Mouse (Mus musculus) brain, adult 2 months (tissue): ENCODE data around the gene Cass4.
A peak's percentile ranks its signal among the peaks of the same experiment; 100 is the strongest.

Experiments used
- DNase-seq: peaks from one replicate; pipeline ENCODE4 v3.0.0; 2011; ENCODE audit warnings: low read depth, low spot score

The Cass4 gene

DNA sequence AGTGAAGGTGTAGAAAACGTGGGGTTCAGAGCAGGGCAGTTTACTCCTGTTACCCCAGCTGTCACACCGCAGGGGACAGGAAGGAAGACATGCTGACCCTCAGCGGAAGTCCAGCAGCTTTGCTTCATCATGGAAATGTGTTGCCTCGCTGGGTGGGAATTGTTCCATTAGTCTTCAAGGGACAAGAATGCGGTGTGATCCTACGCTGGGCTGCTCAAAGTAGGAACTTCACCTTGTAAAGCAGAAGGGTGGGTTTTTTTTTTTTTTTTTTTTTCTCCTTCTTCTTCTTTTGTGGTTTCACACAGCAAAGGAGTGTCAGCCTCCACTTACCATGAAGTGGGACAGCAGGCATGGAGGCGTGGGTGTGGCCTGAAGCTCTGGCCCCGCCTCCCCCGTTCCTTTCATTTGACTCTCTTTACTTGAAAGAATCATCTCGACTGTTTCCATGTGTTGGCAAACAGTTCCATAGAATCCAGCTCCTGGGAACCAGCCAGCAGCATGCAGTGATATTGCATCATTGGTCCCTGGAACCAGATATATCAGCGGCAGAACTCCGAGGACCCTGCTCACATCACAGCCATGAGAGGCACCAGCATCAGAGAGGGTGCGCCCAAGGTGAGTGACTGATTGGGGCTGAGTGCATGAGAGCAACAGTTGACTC is at the start of gene Cass4:
TSS of gene Cass4 (plus strand) at position 404 of the 661 bp plus-strand sequence.
- peak; percentile 9 for DNase-seq

DNA sequence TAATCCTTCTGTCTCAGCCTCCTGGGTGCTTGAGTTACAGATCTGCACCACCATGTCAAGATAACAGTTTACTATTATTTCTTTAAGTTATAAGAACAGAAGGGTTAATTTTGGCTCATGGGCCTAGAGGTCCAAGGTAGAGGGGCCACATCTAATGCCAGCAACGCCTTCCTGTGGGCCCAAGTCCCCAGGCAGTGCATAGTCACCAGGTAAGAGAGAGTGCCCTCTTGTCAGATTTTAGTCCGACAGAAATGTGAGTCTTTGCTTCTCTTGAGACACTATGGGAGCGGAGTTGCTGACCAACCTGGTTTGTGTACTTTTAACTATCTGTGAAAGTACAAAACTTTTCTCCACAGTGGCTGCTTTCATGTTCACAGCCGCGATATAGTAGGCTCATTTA is 48.9 kb upstream of the Cass4 start:
- DNase-seq, result no peak

DNA sequence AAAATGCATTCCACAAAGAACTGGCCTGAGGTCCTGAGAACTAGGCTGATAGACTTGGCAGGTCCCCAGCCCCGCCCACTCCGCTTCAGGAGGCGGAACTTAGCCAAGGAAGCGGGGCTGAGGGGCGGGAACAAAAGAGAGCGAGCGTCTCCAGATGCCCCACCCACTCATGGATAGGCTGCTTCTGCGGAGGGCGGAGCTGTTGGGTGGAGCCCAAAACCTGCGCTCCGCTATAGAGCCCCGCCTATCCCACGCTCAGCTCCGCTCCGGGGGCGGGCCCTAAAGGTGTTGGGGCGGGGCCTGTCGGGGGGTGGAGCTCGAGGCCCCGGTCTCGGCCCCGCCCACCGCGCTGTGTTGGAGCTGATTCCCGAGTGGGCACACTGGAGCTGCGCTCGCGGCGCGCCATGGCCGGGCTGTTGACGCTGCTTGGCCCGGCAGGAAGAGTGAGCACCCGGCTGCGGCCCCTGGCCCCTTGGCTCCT is 48.3 kb upstream of the Cass4 start, which contains the start of gene Fam210b:
TSS of gene Fam210b (plus strand) at position 308 of the 481 bp plus-strand sequence.
- DNase-seq, result peak; percentile 98

DNA sequence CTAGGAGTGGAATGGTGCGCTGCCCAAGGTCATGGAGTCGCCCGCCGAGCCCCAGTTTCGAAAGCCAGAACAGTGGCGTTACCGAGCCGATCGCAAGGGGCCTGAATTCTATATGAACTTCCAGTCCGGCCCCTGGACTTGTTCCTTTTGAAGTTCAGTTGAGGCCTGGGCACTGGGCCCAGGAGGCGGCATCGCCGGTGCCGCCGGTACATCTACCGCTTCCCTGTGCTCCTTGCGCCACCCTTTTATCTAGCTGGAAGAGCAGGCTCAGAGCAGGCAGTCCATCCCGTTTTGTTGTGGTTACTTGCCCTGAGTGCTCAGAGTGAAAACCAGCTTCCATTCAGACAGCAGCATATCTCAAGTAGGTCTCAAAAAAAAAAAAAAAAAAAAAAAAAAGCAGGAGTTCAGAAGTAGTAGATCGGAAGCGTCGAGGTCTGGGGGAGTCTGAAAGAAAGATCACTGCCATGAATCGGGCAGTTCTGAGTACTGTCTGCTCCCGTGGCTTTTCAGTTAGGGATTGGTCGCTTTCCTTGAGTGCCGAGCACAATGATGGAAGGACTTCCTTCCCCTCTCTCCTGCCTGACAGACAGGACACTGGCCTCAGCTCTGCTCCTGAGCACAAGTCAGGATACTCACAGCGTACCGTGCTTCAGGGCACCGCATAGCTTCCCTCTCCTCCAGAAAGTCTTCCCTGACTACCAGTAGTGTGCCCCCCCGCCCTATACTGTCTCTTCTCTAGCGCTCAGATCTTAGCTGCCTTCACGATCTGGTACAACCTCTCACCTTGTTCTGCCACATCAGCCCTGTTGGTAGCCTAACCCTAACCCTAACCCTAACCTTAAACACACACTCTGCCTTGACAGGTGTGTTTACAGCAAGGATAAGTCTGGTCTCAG is 47.3 kb upstream of the Cass4 start:
- DNase-seq, result peak; percentile 68

DNA sequence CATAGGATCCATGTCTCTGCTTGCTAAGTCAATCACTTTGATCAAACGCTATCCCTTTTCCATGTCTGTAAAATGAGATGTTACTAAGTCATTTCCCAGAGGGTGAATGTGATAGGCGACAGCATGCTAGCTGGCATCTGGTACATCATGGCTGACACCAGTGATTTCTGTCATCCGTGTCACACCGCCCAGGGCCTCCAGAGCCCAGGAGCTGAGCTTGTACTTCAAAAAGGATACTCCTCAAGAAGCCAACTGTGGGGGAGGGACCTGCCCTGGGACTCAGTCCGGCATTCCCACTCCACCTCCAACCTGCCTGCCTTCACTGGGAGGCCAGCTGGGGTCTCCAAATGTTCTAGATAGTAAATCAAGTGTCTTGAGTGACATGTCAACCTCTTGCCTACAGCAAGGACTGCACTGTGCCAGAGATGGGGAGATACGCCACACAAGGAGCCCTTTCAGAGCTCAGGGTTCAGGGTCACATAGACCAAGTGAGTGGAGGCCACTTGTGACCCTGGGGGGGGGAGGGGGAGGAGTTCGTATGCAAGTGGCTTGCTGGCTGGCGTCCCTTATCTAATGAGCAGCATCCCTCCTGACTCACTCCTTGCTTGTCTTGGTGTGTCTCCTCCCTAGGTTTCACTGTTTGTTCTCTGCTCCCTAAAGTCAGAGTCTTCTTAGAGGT is 46.5 kb upstream of the Cass4 start:
- no peak for DNase-seq

DNA sequence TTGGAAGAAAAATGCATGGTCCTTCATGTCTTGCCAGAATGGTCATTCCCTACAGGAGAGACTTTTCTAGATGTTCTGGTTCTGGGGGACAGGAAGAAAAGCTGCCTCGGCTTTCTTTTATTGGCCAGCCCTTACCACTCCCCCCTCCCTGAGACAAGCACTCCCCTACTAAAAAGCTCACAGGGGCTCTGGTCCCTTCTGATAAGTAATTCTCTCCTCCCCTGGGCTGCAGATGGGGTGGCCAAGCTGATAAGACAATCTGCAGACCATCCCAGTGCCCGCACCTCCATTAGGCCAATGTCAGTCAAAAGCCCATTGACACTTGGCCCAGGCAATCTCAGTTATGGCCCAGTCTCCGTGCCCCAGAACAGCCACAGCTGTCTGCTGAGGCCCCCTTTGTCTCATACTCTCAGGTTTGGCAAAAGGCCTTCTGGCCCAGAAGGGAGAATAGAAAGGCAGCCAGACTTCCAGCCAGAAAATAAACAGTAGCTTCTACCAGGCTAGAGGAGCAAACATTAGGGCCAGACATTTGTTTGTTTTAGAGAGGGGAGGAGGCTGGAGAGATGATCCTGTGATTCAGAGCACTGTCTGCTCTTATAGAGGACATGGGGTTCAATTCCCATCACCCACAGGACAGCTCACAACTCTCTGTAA is 45.2 kb upstream of the Cass4 start:
- DNase-seq, result peak; percentile 84

DNA sequence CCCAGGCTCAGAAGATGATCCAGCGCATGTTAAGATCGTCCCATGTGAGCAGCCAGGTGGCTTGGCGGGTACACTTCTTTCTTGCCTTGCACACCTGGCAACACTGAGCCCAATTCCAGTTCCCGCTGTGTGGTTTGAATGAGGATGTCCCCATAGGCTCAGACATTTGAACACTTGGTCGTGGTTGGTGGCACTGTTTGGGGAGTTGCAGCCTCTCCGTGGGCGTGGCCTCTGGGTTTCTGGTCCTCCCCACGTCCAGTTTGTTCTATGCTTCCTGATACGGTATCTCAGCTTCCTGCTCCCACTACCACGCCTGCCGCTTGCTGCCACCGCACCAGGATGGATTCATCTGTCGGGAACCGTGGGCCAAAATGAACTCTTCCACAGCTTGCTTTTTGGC is 43.8 kb upstream of the Cass4 start:
- DNase-seq, result no peak

DNA sequence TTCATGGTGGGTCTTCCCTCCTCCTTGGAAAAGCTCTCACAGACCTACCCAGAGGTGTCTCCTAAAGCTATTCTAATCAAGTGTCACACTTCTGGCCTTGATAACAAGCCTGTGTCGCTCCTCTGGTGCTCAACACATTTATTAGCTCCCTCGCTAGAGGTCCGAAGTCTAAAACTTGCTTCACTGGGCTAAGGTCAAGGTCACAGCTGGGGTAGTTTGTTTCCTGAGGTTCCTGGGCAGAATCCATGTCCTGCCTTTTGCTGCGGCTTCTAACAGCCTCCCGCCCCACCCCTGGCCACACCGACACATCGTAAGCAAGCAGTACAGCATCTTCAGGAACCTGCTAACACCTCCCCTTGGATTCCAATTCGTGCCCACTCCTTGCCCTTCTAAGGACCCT is 42.8 kb upstream of the Cass4 start:
- no peak for DNase-seq

DNA sequence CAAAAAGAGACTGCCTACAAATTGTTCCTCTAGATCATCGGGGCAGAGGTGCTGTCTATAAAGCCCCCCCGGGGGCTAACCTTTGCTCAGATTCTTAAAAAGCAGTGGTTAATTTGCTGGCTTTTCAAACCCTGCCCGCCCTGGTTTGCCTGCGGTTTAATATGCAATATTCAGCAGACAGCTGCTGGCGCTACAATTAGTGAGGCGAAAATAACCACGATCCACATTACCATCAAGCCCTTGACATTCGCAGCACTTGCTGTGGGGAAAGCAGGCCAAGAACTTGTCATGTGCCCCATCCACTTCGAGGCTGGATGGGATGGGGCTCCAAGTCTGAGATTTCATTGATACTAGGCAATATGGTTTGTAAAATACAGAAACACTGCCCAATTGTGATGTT is 40.4 kb upstream of the Cass4 start:
- peak; percentile 61 for DNase-seq

DNA sequence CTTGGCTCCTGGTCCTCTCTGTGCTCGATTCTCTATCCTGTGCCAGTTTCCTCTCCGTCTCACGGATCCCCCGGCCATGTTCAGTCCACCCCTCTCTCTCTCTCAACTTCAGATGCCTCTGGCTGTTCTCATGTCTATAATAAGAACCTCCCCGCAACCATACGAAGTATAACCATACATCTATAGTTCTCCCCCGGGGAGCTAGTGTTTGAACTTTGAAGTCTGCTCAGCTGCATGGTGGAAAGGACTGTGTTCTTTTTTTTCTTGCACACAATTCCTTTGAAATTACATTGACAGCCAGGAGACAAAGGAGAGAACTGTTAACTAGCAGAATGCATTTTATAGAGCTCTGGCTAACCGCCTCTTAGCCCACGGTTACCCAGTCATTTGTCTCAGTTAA is 38.8 kb upstream of the Cass4 start:
- DNase-seq, result peak; percentile 36

DNA sequence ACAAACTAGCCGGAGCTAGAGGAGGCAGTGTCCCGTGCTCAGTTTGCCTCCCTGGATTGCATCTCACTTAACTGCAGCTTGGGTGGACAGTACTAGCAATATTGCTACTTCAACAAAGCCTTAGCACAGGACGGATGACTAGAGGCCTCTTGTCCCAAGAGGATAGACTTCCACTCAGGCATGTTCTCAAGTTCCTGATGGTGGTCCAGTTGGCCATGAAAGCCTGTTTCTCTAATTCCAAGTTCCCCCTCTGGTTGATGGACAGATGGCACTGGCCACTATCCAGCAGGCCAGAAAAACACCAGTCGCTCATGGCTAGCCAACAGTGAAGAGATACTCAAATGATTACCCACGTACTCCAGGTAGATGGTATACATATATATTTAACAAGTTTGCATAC is 37.8 kb upstream of the Cass4 start:
- no peak for DNase-seq

DNA sequence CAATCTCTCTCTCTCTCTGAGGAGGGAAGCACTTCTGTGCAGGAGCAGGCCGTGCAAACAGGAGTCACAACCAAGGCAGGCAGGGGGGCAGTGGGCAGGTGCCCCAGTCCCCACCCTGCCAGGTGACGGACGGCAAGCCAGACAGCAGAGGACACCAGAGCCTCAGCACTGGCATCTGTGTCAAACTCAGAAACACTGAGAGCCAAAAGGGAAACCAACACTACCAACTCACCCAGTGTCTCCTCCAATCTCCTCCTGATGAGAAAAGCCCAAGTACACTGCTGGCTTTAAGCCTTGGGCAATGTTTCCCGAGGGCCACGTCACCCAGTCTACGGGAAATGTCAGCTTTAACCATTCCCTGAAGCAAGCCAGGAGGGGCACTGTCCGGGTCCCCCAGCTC is 30.4 kb upstream of the Cass4 start:
- DNase-seq, result no peak

DNA sequence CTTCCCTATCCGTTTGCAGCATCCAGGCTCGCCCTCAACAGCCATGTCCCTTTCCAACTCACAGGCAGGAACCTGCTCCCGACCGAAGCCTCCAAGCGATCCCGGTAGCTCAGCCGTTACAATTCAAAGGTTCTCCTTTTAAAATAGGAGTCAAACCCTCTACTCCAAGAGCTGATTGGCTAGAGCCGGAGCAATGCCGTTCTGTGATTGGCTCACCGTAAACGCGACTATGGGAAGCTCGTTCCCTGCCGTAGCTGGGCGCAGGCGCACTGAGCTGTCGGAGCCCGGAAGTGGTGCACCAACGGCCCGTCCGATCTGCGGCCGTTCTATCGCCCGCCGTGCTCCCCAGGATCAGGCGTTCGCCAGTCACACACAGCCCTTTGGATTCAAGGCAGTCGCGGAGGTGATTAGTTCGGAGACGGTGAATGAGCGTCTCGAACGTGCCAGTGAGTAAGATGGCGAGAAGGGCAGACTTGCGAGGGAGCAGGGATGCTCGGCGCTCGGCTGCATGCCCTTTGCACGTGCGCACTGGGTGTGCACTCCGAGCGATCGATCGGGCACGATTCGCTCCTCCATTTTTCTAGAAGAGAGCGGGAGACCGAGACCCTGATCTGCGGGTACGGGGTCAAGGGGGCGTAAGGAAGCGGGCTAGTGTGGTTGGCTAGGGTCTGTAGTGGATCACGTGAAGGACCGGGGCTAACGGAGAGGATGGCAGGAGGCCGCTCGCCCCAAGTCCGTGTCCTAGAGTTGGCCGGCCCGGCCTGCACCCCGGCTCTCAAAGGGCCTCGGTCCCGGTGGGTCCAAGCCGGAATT is 23.0 kb upstream of the Cass4 start, which contains the start of the genes Aurka and Cstf1:
TSS of gene Aurka (minus strand) at position 125 of the 813 bp plus-strand sequence.
TSS of gene Cstf1 (plus strand) at position 271 of the 813 bp plus-strand sequence.
- DNase-seq, result peak; percentile 99

DNA sequence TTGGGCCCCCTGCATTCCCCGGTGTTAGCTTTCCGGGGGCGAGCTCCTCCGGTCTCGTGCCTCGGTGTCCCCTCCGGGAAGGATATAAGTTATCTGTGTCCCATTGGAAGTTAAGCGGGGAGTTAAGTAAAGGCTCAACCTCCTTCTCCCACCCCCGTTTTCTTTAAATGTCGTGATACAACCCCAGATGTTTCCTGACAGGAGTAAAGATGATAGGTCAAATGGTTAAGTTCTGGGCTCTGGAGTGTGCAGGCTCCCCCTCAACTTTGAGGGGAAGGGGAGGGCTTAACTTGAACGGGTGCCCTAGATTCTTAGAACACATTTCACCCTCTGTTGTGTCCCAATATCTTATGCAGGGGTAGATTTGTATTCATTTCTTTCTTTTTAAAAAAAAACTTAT is 22.3 kb upstream of the Cass4 start:
- DNase-seq, result no peak

DNA sequence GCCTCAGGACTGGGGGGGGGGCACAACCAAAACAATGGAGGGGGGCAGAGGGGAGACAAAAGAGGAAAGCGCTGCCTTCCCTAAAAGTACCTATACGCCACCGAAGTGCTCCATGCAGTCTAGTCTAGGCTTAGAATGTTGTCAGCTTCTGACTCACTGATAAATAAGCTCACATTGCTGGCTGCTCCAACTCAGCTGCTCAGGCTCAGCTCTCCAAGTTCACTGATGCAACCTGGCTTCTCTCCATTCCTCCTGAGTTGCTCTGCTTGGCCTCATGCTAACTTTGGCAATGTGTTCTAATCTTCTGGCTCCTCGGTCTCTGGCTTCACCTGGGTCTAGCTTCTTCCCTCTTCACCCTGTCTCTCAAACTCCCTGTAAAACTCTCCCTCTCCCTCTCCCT is 17.0 kb upstream of the Cass4 start:
- DNase-seq, result peak; percentile 45

DNA sequence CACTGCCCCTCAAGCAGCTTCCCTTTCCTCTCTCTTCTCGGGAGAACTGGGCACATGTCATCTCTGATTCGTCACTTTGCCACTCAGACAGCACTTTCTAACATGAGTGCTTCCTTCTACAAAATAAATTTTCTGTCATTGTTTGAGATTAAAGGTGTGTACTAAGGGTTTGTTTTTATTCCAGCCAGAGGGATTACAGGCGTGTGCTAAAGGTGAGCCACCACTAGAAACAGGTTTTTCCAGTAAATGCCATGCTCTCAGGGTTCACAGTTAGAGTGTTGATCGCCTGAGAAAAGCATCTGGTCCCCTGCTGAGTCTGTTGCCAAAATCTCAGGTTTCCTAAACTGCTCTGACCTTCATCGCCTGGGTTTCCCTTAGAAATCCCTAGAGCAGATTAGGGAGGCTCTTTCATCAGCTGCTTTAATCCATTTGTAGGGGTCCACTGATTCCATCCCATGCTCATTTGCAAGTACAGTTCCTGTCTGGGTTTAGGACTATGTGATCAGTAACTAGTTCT is 16.5 kb upstream of the Cass4 start:
- no peak for DNase-seq

DNA sequence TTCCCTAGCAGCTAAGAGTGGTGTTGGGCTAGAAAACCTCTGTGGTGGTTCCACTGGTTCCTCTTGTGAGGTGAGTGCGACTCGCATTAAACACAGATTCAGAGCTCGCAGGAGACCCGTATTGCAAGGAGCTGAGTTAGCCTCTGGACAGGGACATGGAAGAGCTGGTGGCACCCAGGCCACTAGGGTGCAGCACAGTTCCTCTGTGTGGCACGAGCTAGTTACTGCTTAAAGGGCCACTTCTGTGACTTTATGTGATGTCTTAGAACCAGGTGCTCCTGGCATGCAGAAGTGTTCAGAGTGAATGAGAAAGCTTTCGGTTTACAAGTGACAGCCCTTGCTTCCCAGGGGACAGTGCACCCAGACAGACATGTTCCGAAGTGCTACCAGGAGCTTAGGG is 15.3 kb upstream of the Cass4 start:
- DNase-seq, result peak; percentile 70

DNA sequence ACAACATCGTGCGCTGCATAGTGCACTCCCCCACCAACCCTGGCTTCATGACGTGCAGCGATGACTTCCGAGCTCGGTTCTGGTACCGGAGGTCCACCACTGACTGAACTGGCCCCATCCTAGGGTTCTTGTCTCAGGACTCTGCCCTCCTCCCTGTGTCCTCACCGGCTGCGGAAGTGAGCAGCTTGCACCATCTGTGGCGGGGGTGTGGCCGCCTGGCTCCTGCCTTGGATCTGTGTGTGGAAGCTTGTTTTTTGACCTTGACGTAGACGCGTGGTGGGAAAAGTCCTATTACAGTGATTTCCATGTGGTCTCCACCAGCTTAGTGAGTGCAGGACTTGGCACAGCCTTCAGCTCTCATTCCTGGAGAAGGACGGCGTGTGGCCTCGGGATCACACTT is 13.1 kb upstream of the Cass4 start:
- no peak for DNase-seq

DNA sequence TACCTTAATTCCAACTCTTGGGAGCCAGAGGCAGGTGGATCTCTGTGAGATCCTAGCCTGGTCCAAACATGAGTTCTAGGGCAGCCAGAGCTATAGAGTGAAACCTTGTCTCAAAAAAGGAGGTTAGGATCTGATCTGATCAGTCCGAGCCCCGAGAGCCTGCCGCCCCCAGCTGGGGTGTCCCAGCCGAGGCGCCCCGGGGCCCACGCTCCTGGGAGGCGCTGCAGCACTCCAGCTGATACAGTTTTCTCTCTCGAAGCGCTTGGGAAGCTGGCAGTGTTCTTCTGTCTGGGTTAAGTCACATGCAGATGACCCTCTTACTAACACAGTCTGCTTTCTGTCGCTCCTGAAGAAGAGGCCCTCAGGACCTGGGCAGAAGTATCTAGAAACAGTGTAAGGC is 12.3 kb upstream of the Cass4 start:
- no peak for DNase-seq

DNA sequence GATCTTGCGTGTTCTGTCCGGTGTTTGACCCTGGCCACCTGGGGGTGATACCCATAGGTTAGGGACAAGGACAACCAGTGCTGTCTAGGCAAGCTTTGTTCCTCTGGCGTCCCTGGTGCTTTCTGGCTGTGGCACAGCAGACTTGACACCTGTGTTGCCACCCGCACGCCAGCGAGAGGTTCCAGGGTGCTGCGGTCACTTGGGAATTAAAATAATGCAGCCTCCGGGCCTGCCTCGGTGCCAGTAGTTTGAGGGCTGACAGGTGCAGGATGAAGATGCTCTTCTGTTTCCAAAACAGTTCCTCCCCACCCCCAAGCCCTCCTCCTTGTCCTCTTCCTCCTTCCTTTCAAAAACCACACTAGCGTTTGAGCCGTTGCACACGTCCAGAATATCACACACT is 11.7 kb upstream of the Cass4 start:
- no peak for DNase-seq
